Mouse (Mus musculus): ENCODE results near the gene Pola1.

The Pola1 gene

GRCm38 (mm10) chrX:93631657-93632449, at the start of gene Pola1:
Gene Pola1 (minus strand): TSS chrX:93632155.
- peak; percentile 71 for DNase-seq

- DNase-seq, result no peak
Measured at GRCm38 (mm10) chrX:93676228-93676627, 44.3 kb upstream of the Pola1 start.

DNA sequence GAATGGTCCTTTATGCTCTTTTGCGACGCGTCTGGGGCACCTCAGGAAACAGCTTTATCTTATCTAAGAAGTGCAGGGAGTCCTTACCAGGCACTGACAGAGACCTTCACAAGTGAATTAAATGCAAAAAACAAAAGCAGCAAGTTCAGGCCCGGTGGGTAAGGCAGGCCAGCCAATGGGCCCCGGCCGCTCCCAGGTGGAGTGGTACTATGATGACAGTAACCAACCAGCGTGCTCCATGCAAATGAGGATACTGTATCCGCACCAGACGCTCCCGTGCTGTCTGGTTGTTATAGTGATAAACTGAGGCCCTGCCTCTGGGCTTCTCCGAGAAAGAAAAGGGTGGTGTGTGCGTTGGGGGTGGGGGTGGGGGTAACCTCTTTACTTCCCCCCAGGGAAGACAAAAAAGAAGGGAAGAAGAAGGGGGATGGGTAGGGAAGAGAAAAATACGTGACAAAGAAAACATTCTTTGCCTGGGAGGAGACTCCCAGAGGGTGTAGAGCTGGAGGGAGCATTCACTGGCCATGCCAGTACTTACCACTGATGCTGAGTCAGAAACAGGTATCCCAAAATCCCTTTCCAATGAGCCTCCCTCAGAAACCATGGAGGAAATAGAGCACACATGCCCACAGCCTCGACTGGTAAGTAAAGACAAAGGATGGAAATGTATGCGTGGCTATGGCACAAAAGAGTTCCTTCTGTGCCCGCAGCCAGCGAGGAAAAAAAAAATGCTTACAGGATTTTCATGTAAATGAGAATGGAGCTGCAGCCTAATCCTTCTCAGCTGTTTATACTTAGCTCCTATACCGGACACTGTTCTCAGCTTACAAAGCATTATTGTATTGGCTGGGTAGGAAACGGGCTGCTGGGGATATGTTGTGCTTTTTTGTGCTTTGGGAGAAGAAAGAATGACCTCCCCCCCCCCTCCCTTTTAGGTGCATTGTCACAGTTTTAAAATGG, 43.2 kb upstream of the Pola1 start:
- peak; percentile 74 for DNase-seq

- no peak for DNase-seq
Measured at GRCm38 (mm10) chrX:93674432-93674831, 42.5 kb upstream of the Pola1 start.

- DNase-seq, result no peak
Measured at GRCm38 (mm10) chrX:93664787-93665186, 32.8 kb upstream of the Pola1 start.

DNA sequence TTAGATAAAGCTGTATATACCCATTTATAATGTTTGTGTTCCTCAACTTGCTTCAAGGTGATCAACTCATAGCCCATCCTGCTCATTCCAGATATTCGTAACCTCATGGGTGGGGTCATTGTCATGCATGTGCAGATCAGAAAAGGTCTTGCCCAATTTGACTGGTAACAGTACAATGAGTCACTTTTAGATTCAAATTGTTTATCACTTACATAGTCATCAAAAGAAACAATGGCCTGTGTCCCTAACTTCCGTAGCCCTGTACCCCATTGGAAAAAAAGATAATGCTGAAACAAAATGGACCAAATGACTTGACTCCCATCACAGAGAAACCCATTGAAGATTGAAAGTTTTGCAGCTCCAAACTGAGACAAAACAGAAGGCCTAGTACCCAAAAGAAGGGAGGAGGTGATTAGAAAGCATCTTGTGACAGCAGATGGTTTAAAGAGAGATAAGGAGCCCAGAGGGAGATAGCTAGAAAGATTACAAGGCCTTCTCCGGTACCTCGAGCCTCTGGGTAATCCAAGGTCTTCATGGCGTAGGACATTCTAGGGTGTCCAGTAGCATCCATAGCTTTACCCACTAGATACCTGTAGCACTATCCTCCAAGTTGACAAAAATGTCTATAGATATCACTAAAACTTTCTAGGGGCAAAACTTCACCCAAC, 32.1 kb upstream of the Pola1 start:
- no peak for DNase-seq

DNA sequence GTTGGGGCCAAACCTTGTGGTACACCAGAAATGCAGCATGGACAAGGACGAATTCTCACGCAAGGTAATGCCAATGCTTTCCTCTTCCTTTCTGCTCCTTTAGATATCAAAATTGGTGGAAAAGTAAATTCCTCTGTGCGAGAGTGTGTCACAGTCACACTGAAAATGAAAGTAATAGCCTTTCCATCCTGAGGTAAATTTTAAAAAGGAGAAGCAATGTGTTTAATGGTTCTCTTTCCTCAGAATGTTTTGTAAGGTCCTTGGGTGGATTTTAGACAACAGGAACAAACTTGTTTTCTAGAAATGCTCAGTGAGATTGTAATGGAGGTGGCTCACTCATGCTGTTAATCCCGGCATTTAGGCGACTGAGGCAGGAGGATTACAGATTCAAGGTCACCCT, 23.2 kb upstream of the Pola1 start:
- DNase-seq, result no peak

DNA sequence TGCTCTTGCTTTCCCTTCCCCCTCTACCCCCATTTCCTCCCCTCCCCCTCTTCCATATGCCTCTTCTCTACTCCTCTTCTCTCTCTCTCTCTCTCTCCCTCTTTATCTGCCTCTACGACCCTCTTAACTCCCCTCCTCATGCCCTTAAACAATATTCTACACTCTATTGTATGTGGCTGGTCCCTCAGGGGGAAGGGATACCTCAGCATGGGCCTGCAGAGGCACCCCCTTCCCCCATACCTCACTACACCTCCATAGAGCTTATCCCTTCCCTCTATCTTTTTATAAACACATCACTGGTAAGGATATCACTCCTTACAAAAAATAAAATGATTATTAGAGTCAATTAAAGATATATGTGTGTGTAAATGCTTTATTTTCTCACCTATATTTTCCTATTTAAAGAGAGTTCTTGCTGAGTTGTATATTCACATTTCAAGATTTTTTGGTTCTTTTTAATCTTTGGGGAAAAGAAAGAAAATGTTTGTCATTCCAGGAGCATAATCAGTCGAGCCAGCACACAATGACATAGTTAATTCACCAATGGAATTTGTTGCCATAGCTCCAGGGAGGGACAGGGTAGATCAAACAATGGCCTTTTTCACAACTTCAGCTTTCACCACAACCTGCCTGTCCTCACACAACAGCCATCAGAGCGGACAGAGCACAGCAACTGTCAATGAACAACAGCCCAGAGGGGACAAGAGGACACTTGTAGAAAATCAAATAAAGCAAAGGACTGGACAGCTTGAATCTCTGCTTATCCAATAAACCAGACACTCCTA, 22.5 kb upstream of the Pola1 start, which contains the start of gene Pcyt1b:
TSS of gene Pcyt1b (plus strand) at position 646 of the 785 bp plus-strand sequence.
- DNase-seq, result no peak

DNA sequence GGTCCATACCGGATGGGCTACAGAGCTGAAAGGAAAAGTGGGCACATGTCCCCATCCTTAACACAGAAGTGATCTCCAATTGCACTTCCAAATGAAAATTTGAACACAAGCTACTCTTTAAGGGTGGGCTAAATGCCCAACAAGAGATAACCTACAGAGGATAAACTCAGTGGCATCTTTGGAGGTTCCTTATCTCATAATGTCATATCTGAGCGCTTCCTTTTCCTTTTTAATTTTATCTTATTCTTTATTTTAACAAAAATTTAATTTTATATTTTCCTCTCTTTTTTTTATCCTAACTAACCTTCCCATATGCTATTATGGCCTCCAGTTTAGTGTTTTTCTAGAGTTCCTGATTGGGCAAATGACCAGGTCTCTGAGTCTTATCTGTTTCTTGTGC, 18.8 kb upstream of the Pola1 start:
- no peak for DNase-seq

- no peak for DNase-seq
Measured at GRCm38 (mm10) chrX:93644022-93644421, 12.1 kb upstream of the Pola1 start.

GRCm38 (mm10) chrX:93643600-93643999, 11.6 kb upstream of the Pola1 start:
- no peak for DNase-seq

GRCm38 (mm10) chrX:93634861-93635375, 3.0 kb upstream of the Pola1 start:
- no peak for DNase-seq

DNA sequence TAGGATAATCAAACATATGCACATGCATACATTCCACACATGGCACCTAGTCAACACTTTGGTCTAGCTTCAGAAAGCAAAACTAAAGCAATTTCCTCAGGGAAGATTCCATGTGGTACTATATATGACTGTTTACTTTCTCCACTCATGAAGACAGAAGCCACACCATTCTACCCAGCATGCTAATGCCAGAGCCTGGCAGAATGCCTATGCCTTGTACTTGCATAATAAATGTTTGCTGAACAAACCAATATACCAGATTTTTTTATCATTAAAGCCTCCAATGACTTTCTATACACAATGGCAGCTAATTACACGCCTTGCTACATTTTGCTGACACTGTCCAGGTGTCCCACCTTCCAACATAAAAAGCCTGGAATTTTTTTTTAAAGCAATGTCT, 1.7 kb downstream of the Pola1 start:
- no peak for DNase-seq

DNA sequence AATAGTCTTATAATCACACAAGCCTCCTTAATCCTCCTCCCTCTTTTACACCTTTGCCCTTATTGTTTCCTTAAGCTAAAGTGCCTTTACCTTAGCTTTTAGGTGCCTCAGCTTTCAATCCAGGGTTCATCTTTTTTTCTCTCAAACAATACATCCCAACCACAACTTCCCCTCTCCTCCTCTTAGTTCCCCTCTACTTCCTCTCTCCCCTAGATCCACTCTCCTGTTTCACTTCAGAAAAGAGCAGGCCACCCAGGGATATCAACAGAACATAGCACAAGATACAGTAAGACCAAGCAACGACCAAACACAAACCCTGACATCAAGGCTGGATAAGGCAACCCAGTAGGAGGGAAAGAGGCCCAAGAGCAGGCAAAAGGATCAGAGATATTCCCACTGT, 29.7 kb downstream of the Pola1 start:
- DNase-seq, result no peak

DNA sequence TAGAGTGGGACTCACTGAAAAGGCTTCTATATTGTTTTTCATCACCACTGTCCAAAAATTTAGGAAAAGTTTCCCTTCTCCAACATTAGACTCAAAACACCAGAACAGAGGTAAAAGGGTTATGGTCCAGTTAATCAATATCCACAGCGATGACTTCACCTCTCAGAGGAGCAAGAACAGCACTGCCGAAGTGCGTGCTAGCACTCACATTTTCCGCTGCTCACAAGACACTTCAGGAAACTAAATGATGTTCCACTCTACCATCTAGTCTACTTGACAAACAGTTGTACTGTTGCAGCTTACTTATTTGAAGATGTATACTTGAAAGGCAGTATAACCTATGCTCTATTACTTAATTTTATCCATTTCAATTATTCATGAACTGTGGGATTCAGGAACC, 37.7 kb downstream of the Pola1 start:
- no peak for DNase-seq

- DNase-seq, result no peak
Measured at GRCm38 (mm10) chrX:93580931-93581330, 51.0 kb downstream of the Pola1 start.

- DNase-seq, result no peak
Measured at GRCm38 (mm10) chrX:93557171-93557570, 74.8 kb downstream of the Pola1 start.

DNA sequence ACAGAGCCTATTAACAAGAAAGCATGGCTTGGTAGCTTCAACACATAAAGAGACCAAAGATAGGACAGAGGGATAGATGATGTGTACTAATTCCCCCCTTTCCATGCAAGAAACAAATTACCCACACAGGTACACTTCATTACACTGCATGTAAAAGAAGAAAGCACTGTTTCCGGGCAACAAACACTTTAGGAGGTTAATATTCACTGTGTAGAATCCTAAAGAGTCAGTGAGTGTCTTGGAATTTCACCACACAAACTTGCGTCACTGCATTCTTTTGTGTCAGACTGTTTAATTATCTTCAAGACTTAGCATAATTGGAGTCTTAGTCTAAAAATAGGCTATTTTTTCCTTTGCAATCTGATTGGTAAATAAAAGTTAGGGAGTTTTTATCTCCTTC, 92.2 kb downstream of the Pola1 start:
- DNase-seq, result no peak

DNA sequence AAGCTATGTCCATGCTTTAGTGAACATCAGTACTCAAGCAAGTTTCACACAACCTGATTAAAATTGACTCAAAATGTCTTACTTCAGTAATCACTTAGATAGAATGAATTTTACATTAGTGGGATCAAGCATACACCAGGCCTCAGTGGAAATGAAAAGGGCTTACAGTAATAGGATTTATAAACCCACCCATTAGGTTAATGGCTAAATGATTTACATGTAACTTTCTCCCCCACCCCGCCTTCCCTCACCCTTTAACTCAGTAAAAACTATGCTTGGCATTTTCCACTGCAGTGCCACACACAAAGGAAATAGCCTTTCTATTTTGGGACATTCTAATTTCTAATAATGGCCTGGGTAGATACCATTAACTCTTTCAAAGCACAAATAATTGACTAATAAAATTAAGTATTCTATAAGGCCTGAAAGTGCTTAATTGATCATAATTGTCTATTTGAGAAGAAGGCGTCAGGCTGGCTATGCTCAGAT, 129.0 kb downstream of the Pola1 start:
- no peak for DNase-seq

GRCm38 (mm10) chrX:93497597-93497996, 134.4 kb downstream of the Pola1 start:
- no peak for DNase-seq

DNA sequence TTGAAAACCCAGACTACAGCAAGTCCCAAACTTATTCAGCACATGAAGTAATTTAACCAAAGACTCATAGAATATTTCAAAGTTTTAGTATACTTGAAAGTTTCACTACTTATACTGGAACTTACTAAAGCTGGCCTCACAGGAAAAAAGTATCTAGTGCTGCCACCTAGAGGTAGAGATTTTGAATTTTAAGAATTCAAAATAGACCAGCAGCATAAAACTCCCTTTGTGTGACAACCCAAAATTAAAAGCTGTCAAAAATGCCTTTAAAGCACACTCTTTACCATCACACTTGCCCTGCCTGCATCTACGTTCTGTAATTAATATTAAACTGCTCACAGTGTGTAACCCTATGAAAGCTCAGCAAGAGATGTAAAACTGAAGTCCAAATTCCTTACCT, 166.2 kb downstream of the Pola1 start:
- no peak for DNase-seq

GRCm38 (mm10) chrX:93429738-93430260, 202.2 kb downstream of the Pola1 start:
- DNase-seq, result no peak
